Mouse (Mus musculus): ENCODE results near the gene Fto. TPM values are rescaled to one million over a fixed set of nuclear protein-coding genes. Genes with fewer than 3 reads are reported as not detected.
A peak's percentile ranks its signal among the peaks of the same experiment; 100 is the strongest.

Gene Fto
- polyA plus RNA-seq, 1 experiment = 43.9 TPM

GRCm38 (mm10) chr8:91324271-91324670 lies 10.9 kb downstream of the Fto start:
- H3K4me3 ChIP-seq (ENCODE audit: insufficient read depth, low read depth, low read length) = no peak overlapping the region
- TF ChIP-seq POLR2A (IDR thresholded peaks at IDR 0.05; ENCODE audit: low read depth, low read length) = no peak
- peak; percentile 43; the same call in 1 of the 2 replicates for TF ChIP-seq CTCF (conservative IDR thresholded peaks at IDR 0.05; ENCODE audit: insufficient read depth, insufficient read length, low read depth, low read length)
- WGBS = 63% methylated on average over 9 of the region's 9 CpGs
- no peak for DNase-seq
- no peaks in the 10 kb centered on the region for H3K27me3 ChIP-seq (replicated peaks; ENCODE audit: control insufficient read depth, insufficient read depth, low read length)
- H3K36me3 ChIP-seq (ENCODE audit: control insufficient read depth, insufficient read depth, low read length) = no peaks in the 10 kb centered on the region
- 0 out of 2 replicates have a peak, but pooled peaks cover 2% of the 10 kb centered on the region for H3K4me1 ChIP-seq (ENCODE audit: control insufficient read depth, insufficient read depth, low read length)
- H3K27ac ChIP-seq (ENCODE audit: insufficient read depth, low read depth, low read length) = no peak overlapping the region

GRCm38 (mm10) chr8:91324916-91325315 lies 11.6 kb downstream of the Fto start:
- H3K27me3 ChIP-seq (replicated peaks; ENCODE audit: control insufficient read depth, insufficient read depth, low read length) = no peaks in the 10 kb centered on the region
- 87% methylated on average over 4 of the region's 4 CpGs for WGBS
- TF ChIP-seq CTCF (conservative IDR thresholded peaks at IDR 0.05; ENCODE audit: insufficient read depth, insufficient read length, low read depth, low read length) = no peak
- no peak for TF ChIP-seq POLR2A (IDR thresholded peaks at IDR 0.05; ENCODE audit: low read depth, low read length)

GRCm38 (mm10) chr8:91326018-91326417 lies 12.7 kb downstream of the Fto start:
- 79% methylated on average over 3 of the region's 3 CpGs for WGBS
- no peak for DNase-seq
- Histone ChIP-seq H3K4me3 (ENCODE audit: insufficient read depth, low read depth, low read length) (no peak overlapping the region), H3K4me1 (ENCODE audit: control insufficient read depth, insufficient read depth, low read length) (0 out of 2 replicates have a peak, but pooled peaks cover 2% of the 10 kb centered on the region), H3K27me3 (replicated peaks; ENCODE audit: control insufficient read depth, insufficient read depth, low read length) (no peaks in the 10 kb centered on the region), H3K27ac (ENCODE audit: insufficient read depth, low read depth, low read length) (no peak overlapping the region), H3K36me3 (ENCODE audit: control insufficient read depth, insufficient read depth, low read length) (no peaks in the 10 kb centered on the region)
- TF ChIP-seq POLR2A (IDR thresholded peaks at IDR 0.05; ENCODE audit: low read depth, low read length) (no peak), CTCF (conservative IDR thresholded peaks at IDR 0.05; ENCODE audit: insufficient read depth, insufficient read length, low read depth, low read length) (no peak)

More at GRCm38 (mm10) chr8:91324916-91325315, 11.6 kb downstream of the Fto start:
- 0 out of 2 replicates have a peak, but pooled peaks cover 2% of the 10 kb centered on the region for H3K4me1 ChIP-seq (ENCODE audit: control insufficient read depth, insufficient read depth, low read length)
- DNase-seq = no peak
- no peaks in the 10 kb centered on the region for H3K36me3 ChIP-seq (ENCODE audit: control insufficient read depth, insufficient read depth, low read length)
- no peak overlapping the region for H3K4me3 ChIP-seq (ENCODE audit: insufficient read depth, low read depth, low read length)
- H3K27ac ChIP-seq (ENCODE audit: insufficient read depth, low read depth, low read length) = no peak overlapping the region

- no peak overlapping the region for H3K4me3 ChIP-seq (ENCODE audit: insufficient read depth, low read depth, low read length)
- TF ChIP-seq CTCF (conservative IDR thresholded peaks at IDR 0.05; ENCODE audit: insufficient read depth, insufficient read length, low read depth, low read length) (no peak), POLR2A (IDR thresholded peaks at IDR 0.05; ENCODE audit: low read depth, low read length) (no peak)
- H3K27ac ChIP-seq (ENCODE audit: insufficient read depth, low read depth, low read length) = no peak overlapping the region
- H3K36me3 ChIP-seq (ENCODE audit: control insufficient read depth, insufficient read depth, low read length) = no peaks in the 10 kb centered on the region
- 0 out of 2 replicates have a peak, but pooled peaks cover 5% of the 10 kb centered on the region for H3K4me1 ChIP-seq (ENCODE audit: control insufficient read depth, insufficient read depth, low read length)
- no peak for DNase-seq
- H3K27me3 ChIP-seq (replicated peaks; ENCODE audit: control insufficient read depth, insufficient read depth, low read length) = no peaks in the 10 kb centered on the region
- 82% methylated on average over 6 of the region's 6 CpGs for WGBS
Observed at GRCm38 (mm10) chr8:91326946-91327345, 13.6 kb downstream of the Fto start.

GRCm38 (mm10) chr8:91327471-91328205 lies 14.3 kb downstream of the Fto start:
- no peak overlapping the region for H3K4me3 ChIP-seq (ENCODE audit: insufficient read depth, low read depth, low read length)
- no peak for TF ChIP-seq CTCF (conservative IDR thresholded peaks at IDR 0.05; ENCODE audit: insufficient read depth, insufficient read length, low read depth, low read length)
- no peak for TF ChIP-seq POLR2A (IDR thresholded peaks at IDR 0.05; ENCODE audit: low read depth, low read length)
- no peaks in the 10 kb centered on the region for H3K27me3 ChIP-seq (replicated peaks; ENCODE audit: control insufficient read depth, insufficient read depth, low read length)
- WGBS = 90% methylated on average over 11 of the region's 11 CpGs
- no peak overlapping the region for H3K27ac ChIP-seq (ENCODE audit: insufficient read depth, low read depth, low read length)
- H3K36me3 ChIP-seq (ENCODE audit: control insufficient read depth, insufficient read depth, low read length) = no peaks in the 10 kb centered on the region
- H3K4me1 ChIP-seq (ENCODE audit: control insufficient read depth, insufficient read depth, low read length) = 0 out of 2 replicates have a peak, but pooled peaks cover 7% of the 10 kb centered on the region
- DNase-seq = no peak

- DNase-seq = no peak
- H3K4me1 ChIP-seq (ENCODE audit: control insufficient read depth, insufficient read depth, low read length) = peaks cover 10% of the 10 kb centered on the region; the same call in 1 of the 2 replicates
- H3K27ac ChIP-seq (ENCODE audit: insufficient read depth, low read depth, low read length) = no peak overlapping the region
- TF ChIP-seq POLR2A (IDR thresholded peaks at IDR 0.05; ENCODE audit: low read depth, low read length) (no peak), CTCF (conservative IDR thresholded peaks at IDR 0.05; ENCODE audit: insufficient read depth, insufficient read length, low read depth, low read length) (no peak)
- WGBS = 85% methylated on average over 9 of the region's 9 CpGs
- H3K27me3 ChIP-seq (replicated peaks; ENCODE audit: control insufficient read depth, insufficient read depth, low read length) = no peaks in the 10 kb centered on the region
- no peak overlapping the region for H3K4me3 ChIP-seq (ENCODE audit: insufficient read depth, low read depth, low read length)
- H3K36me3 ChIP-seq (ENCODE audit: control insufficient read depth, insufficient read depth, low read length) = no peaks in the 10 kb centered on the region
Observed at GRCm38 (mm10) chr8:91329056-91329455, 15.7 kb downstream of the Fto start.

- no peaks in the 10 kb centered on the region for H3K27me3 ChIP-seq (replicated peaks; ENCODE audit: control insufficient read depth, insufficient read depth, low read length)
- no peak for DNase-seq
- no peak for TF ChIP-seq CTCF (conservative IDR thresholded peaks at IDR 0.05; ENCODE audit: insufficient read depth, insufficient read length, low read depth, low read length)
- TF ChIP-seq POLR2A (IDR thresholded peaks at IDR 0.05; ENCODE audit: low read depth, low read length) = no peak
Observed at GRCm38 (mm10) chr8:91329461-91329850, 16.1 kb downstream of the Fto start.

More at GRCm38 (mm10) chr8:91329461-91329850, 16.1 kb downstream of the Fto start:
- H3K27ac ChIP-seq (ENCODE audit: insufficient read depth, low read depth, low read length) = no peak overlapping the region
- H3K36me3 ChIP-seq (ENCODE audit: control insufficient read depth, insufficient read depth, low read length) = no peaks in the 10 kb centered on the region
- H3K4me3 ChIP-seq (ENCODE audit: insufficient read depth, low read depth, low read length) = no peak overlapping the region
- WGBS = 67% methylated on average over 6 of the region's 6 CpGs
- peaks cover 9% of the 10 kb centered on the region; the same call in 1 of the 2 replicates for H3K4me1 ChIP-seq (ENCODE audit: control insufficient read depth, insufficient read depth, low read length)
